Mouse (Mus musculus) neural tube, embryonic 14.5 days (tissue): ENCODE measurements around the gene Pyroxd2. TPM values are rescaled to one million over a fixed set of nuclear protein-coding genes. Genes with fewer than 3 reads are reported as not detected.

ENCODE experiments used
- ATAC-seq: fragments of 200-750 bp; cut with Nextera tagmentation; 2 replicates; pipeline ENCODE4 v1.8.0; 2017; ENCODE audit warnings: low read depth, mild to moderate bottlenecking, moderate TSS enrichment, moderate library complexity
- H3K27ac ChIP-seq: fragments of 300-500 bp; sonication (generic); 2 replicates; pipeline ENCODE4 v1.5.1; 2014; ENCODE audit warnings: low read depth, mild to moderate bottlenecking, control low read depth, low read length, moderate library complexity, mixed read lengths
- H3K27me3 ChIP-seq: fragments of 300-500 bp; sonication (generic); 2 replicates; pipeline ENCODE4 v1.6.1; 2014; ENCODE audit warnings: low read length; ENCODE audit not compliant: control insufficient read depth, insufficient read depth
- H3K36me3 ChIP-seq: fragments of 300-500 bp; sonication (generic); 2 replicates; pipeline ENCODE4 v1.6.1; 2014; ENCODE audit warnings: low read length, mixed read lengths; ENCODE audit not compliant: control insufficient read depth, insufficient read depth
- H3K4me1 ChIP-seq: fragments of 300-500 bp; sonication (generic); 2 replicates; pipeline ENCODE4 v1.6.1; 2014; ENCODE audit warnings: low read length; ENCODE audit not compliant: control insufficient read depth, insufficient read depth
- H3K4me2 ChIP-seq: fragments of 300-500 bp; sonication (generic); 2 replicates; pipeline ENCODE4 v1.6.1; 2014; ENCODE audit warnings: mild to moderate bottlenecking, low read depth, low read length, control low read depth
- H3K4me3 ChIP-seq: fragments of 300-500 bp; sonication (generic); 2 replicates; pipeline ENCODE4 v1.5.1; 2014; ENCODE audit warnings: low read depth, low read length, control low read depth, mixed read lengths
- H3K9ac ChIP-seq: fragments of 300-500 bp; sonication (generic); replicated peaks from 2 replicates; pipeline ENCODE4 v1.6.1; 2014; ENCODE audit warnings: low read depth, mild to moderate bottlenecking, control low read depth, low read length, mixed read lengths
- H3K9me3 ChIP-seq: fragments of 300-500 bp; sonication (generic); 2 replicates; pipeline ENCODE4 v1.6.1; 2016; ENCODE audit warnings: low read length; ENCODE audit not compliant: control insufficient read depth
- WGBS: fragments of 180-500 bp; shearing (Covaris S2); extraction: QIAGEN DNeasy Blood & Tissue Kit; methylation state at CpG from one replicate; pipeline ENCODE4 v1.1.7; 2014; 5-methylcytosine and 5-hydroxymethylcytosine counted together
- polyA plus RNA-seq: library from polyadenylated mRNA; unstranded; fragments of >200 nt; fragmentation: Nextera tagmentation; extraction: Ambion mirVana; gene quantifications from 2 replicates; pipeline ENCODE4 v1.2.1, GENCODE M21; 2014

Gene Pyroxd2
- polyA plus RNA-seq, 1 experiment from 2014 or later, result 1.5 TPM

DNA sequence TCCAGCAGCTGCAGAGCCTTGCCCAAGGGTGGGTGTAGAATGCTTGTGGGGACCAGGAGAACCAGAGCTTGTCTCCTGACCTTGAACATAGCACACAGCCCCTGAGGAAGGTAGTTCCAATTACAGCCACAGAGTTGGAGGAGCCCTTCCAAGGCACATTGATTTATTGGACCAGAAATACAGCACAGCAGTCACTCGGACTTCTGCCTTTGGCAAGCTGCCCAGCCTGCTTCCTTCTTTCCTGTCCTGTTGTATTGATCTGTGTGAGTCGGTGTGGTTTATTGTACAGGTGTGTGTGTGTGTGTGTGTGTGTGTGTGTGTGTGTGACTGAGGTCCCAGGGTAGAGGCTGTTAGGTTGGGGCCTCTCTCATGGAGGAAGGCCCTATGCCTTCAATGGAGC, 30.1 kb downstream of the Pyroxd2 start:
- Histone ChIP-seq H3K4me1 (0 out of 2 replicates have a peak, but pooled peaks cover 5% of the 10 kb centered on the region), H3K27ac (no peak overlapping the region), H3K4me2 (no peak overlapping the region), H3K9ac (no peak overlapping the region), H3K9me3 (no peaks in the 10 kb centered on the region), H3K4me3 (no peak overlapping the region), H3K36me3 (no peaks in the 10 kb centered on the region), H3K27me3 (no peaks in the 10 kb centered on the region)
- 0% methylated on average over 2 of the region's 2 CpGs for WGBS
- ATAC-seq, result peak; percentile 57; the same call in 1 of the 2 replicates

DNA sequence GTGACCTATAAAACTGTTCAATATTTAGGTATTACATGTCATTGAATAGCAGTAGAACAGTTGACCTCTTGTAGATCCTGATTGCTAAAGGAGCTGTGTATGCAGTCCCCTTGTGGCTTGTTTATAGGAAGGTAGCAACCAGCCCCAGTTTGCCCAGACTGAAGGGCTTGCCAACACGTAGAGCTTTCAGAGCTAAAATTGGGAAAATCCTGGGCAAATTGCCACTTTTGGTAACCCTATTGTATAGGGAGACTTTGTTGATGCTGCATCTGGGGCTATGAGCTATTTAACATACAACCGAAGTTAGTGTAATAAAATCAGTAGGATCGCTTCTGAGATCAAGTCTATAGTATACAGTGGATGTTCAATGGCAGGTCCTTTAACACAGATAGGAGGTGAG, 34.5 kb downstream of the Pyroxd2 start:
- 65% methylated on average over 3 of the region's 3 CpGs for WGBS
- no peak for ATAC-seq
- Histone ChIP-seq H3K9me3 (no peaks in the 10 kb centered on the region), H3K36me3 (no peaks in the 10 kb centered on the region), H3K4me3 (no peak overlapping the region), H3K27ac (no peak overlapping the region), H3K4me2 (no peak overlapping the region), H3K4me1 (0 out of 2 replicates have a peak, but pooled peaks cover 5% of the 10 kb centered on the region), H3K27me3 (no peaks in the 10 kb centered on the region), H3K9ac (no peak overlapping the region)

- no peak for ATAC-seq
- WGBS, result 79% methylated on average over 5 of the region's 5 CpGs
- H3K27me3 ChIP-seq, result no peaks in the 10 kb centered on the region
- H3K4me2 ChIP-seq, result no peak overlapping the region
- H3K9ac ChIP-seq, result no peak overlapping the region
- no peaks in the 10 kb centered on the region for H3K9me3 ChIP-seq
- H3K27ac ChIP-seq, result no peak overlapping the region
- no peak overlapping the region for H3K4me3 ChIP-seq
- 0 out of 2 replicates have a peak, but pooled peaks cover 5% of the 10 kb centered on the region for H3K4me1 ChIP-seq
- H3K36me3 ChIP-seq, result no peaks in the 10 kb centered on the region
These were observed 34.9 kb downstream of the Pyroxd2 start for GRCm38 (mm10) chr19:42717668-42718067.

GRCm38 (mm10) chr19:42716507-42716906, 36.1 kb downstream of the Pyroxd2 start:
- Histone ChIP-seq H3K9me3 (no peaks in the 10 kb centered on the region), H3K27ac (no peak overlapping the region), H3K36me3 (no peaks in the 10 kb centered on the region), H3K4me1 (no peaks in the 10 kb centered on the region), H3K4me2 (no peak overlapping the region), H3K4me3 (no peak overlapping the region), H3K27me3 (no peaks in the 10 kb centered on the region), H3K9ac (no peak overlapping the region)
- WGBS, result 57% methylated on average over 7 of the region's 7 CpGs
- no peak for ATAC-seq

DNA sequence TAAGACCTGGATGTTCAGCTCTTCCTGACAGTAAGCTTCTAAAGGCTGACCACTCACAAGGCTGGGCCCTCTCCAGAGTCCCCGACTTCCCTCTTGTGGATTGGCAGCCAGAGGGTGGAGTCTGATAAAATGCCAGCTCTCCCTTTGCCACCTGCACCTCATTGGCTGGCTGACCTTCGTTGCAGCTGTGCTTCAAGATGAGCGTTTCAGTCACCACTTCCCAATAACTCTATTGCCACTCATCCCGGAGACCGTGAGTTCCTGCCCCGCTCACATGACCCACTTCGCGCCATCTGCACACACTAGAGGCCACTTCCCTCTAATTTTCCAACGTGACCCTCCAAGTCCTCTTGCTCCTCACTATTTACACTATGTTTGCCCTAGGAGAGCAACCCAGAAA, 38.8 kb downstream of the Pyroxd2 start:
- no peak overlapping the region for H3K4me3 ChIP-seq
- no peaks in the 10 kb centered on the region for H3K9me3 ChIP-seq
- 94% methylated on average over 9 of the region's 9 CpGs for WGBS
- no peaks in the 10 kb centered on the region for H3K36me3 ChIP-seq
- no peak overlapping the region for H3K27ac ChIP-seq
- no peak overlapping the region for H3K9ac ChIP-seq
- no peaks in the 10 kb centered on the region for H3K4me1 ChIP-seq
- no peak for ATAC-seq
- H3K4me2 ChIP-seq, result no peak overlapping the region
- no peaks in the 10 kb centered on the region for H3K27me3 ChIP-seq

GRCm38 (mm10) chr19:42699426-42699825, 53.1 kb downstream of the Pyroxd2 start:
- Histone ChIP-seq H3K9me3 (no peaks in the 10 kb centered on the region), H3K4me2 (no peak overlapping the region), H3K9ac (no peak overlapping the region), H3K4me3 (no peak overlapping the region), H3K4me1 (peaks cover 5% of the 10 kb centered on the region), H3K27me3 (no peaks in the 10 kb centered on the region), H3K36me3 (no peaks in the 10 kb centered on the region), H3K27ac (no peak overlapping the region)
- no peak for ATAC-seq
- 76% methylated on average over 6 of the region's 10 CpGs for WGBS

DNA sequence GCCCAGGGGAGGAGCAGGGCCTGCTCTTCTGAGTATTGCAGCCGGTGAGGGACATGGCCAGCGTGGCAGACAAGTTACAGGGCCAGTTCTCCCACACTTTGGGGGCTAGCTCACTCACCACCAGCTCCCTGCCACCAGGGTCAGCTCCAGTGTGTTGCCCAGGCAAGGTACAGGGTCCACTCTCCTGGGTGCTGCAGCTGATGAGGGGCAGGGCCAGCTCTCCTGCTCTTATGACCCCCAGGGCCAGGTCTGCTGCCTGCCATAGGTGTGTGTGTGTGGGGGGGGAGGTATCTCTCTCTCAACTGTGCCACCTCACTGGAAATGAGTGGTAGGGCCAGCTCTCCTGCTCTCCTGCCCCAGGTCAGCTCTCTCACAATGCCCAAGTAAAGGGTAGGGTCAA, 54.0 kb downstream of the Pyroxd2 start:
- H3K27ac ChIP-seq, result no peak overlapping the region
- H3K4me2 ChIP-seq, result no peak overlapping the region
- H3K4me1 ChIP-seq, result peaks cover 5% of the 10 kb centered on the region
- no peak overlapping the region for H3K4me3 ChIP-seq
- 0 out of 2 replicates have a peak, but pooled peaks have one; percentile 11 for ATAC-seq
- 47% methylated on average over 2 of the region's 2 CpGs for WGBS
- no peak overlapping the region for H3K9ac ChIP-seq
- H3K9me3 ChIP-seq, result no peaks in the 10 kb centered on the region
- H3K36me3 ChIP-seq, result no peaks in the 10 kb centered on the region
- no peaks in the 10 kb centered on the region for H3K27me3 ChIP-seq

DNA sequence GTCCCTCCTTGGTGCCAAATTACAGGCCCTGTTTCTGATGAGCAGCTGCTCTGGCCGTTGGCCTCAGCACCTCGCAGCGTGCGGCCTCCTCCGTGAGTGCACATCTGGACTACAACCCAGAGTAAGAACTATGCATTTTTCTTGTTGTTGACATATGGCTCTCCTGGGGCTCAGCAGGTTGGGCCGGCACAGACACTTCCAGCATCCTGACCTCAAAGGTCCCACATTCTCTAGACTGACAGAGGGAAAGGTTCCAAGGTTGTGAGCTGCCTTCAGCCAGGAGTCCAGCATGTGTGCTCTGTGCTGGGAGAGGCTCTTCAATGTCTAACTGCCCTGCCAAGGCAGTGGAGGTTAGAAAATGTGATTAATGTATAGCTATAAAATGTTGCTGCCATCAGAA, 55.2 kb downstream of the Pyroxd2 start:
- 41% methylated on average over 6 of the region's 6 CpGs for WGBS
- H3K4me2 ChIP-seq, result no peak overlapping the region
- H3K36me3 ChIP-seq, result no peaks in the 10 kb centered on the region
- peak; percentile 41; the same call in 1 of the 2 replicates for ATAC-seq
- no peak overlapping the region for H3K9ac ChIP-seq
- H3K4me1 ChIP-seq, result peaks cover 5% of the 10 kb centered on the region
- no peak overlapping the region for H3K27ac ChIP-seq
- H3K27me3 ChIP-seq, result no peaks in the 10 kb centered on the region
- H3K9me3 ChIP-seq, result no peaks in the 10 kb centered on the region
- H3K4me3 ChIP-seq, result no peak overlapping the region

DNA sequence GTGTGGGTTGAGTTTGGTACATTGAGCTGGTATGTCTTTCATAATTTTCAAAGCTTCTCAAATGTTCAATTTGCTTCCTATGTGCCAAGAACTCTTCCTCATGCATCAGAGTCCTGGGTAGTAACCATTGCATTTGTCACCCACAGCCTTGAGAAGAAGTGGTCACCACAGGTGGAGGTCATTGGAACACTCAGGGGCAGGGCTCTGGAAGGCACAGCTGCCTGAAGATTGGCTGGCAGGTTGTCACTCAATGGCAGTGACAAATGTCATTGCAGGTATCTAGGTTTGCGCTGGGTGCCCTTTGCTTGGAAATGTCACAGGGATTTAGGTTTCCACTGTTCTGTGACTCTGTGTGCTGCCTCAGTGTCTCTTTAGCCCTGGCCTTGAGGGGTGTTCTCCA, 62.3 kb downstream of the Pyroxd2 start:
- H3K36me3 ChIP-seq, result no peaks in the 10 kb centered on the region
- no peak overlapping the region for H3K9ac ChIP-seq
- H3K9me3 ChIP-seq, result no peaks in the 10 kb centered on the region
- H3K27ac ChIP-seq, result no peak overlapping the region
- H3K4me2 ChIP-seq, result no peak overlapping the region
- WGBS, result 85% methylated on average over 1 of the region's 1 CpGs
- no peaks in the 10 kb centered on the region for H3K27me3 ChIP-seq
- no peak for ATAC-seq
- H3K4me1 ChIP-seq, result no peaks in the 10 kb centered on the region
- no peak overlapping the region for H3K4me3 ChIP-seq
